Mouse (Mus musculus) left cerebral cortex, postnatal 25 days (tissue): Measurements from ENCODE around the gene Cyp1a1. TPM values are rescaled to one million over a fixed set of nuclear protein-coding genes. Genes with fewer than 3 reads are reported as not detected.

Experiments used
- DNase-seq, 2 experiments: peaks; one replicate each; pipeline ENCODE4 v3.0.0; 2022; ENCODE audit warnings: low spot score in 2 of 2, mixed read lengths in 1 of 2
- intact Hi-C: fragments of 180-260 bp; cut with DNase I; formaldehyde crosslinking; loops from one replicate; pipeline ENCODE4 v1.15.1; 2025
- total RNA-seq, 2 experiments: library from RNA; stranded (reverse); gene quantifications; 2 replicates each; pipeline ENCODE4 v1.2.3; 2021

The Cyp1a1 gene
- total RNA-seq, 2 experiments from 2014 or later: 0.14 TPM; not detected in 1

DNA sequence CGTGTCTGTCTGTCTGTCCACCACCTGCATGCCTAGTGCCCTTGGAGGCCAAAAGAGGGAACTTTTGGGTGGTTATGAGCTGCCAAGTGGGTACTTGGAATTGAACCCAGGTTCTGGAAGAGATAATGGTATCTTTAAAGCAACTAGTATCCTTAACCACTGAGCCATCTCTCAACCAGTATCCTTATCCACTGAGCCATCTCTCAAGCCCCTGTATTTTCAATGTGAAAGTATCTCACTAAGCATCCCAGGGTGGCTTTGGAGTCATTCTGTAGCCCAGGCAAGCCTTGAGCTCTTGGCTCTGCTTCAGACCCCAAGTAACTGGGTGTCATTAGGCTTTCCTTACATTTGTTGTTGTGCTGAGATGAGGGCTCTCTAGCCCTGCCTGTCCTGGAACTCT, 32.8 kb upstream of the Cyp1a1 start:
- DNase-seq: no peak
- intact Hi-C loops: loop anchor here (1.0 to 5.0 kb wide), 5 partner anchors 26 to 133 kb away; partner anchors contain the start of gene Cox5a

GRCm38 (mm10) chr9:57655749-57656148, 32.0 kb upstream of the Cyp1a1 start:
- peak; percentile 90 to 94 for DNase-seq
- intact Hi-C loops: loop anchor here (1.0 to 5.0 kb wide), 5 partner anchors 26 to 133 kb away; partner anchors contain the start of gene Cox5a

GRCm38 (mm10) chr9:57656631-57657350, 30.9 kb upstream of the Cyp1a1 start:
- peak in 1 of 2 experiments; percentile 40 for DNase-seq
- intact Hi-C loops: loop anchor here (5.0 kb wide), 2 partner anchors 106 to 134 kb away; partner anchors contain the start of gene Cox5a

DNA sequence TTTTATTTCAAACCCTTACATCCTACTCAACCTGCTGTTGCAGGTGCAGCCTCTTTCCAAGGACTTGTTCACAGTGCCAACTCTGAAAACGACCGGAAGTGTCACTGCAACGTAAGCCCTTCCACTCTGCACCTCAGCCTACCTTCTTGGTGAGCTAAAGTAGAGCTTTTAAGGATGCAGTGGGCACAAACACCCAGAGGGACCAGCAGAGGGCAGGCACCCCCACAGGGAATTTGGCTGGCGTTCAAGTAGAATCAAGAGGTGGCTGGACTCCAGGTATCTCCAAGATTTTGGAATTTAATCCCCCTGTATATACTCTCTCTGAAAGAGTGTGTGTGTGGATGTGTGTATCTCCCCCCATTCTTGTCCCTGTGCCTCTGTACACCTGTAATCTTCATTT, 29.9 kb upstream of the Cyp1a1 start:
- intact Hi-C loops: loop anchor here (2.0 to 5.0 kb wide), 3 partner anchors 104 to 341 kb away; partner anchors contain the start of gene Cox5a
- DNase-seq: no peak

DNA sequence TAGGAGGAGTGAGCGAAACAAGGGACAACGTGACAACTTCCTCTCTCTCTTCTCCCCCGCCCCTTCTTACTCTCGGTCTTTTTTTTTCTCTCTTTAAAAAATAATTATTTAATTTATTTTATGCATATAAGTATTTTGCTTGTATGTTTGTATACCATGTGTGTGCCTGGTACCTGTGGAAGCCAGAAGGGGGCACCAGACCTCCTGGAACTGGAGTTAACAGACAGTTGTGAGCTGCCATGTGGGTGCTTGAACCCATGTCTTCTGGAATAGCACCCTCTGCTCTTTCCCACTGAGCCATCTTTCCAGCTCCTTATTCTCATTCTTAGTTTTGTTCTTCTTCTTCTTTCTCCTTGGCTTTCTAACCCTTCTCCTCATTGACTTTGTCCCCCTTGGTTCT, 28.8 kb upstream of the Cyp1a1 start:
- DNase-seq: no peak
- intact Hi-C loops: loop anchor here (2.0 to 5.0 kb wide), 3 partner anchors 103 to 340 kb away; partner anchors contain the start of gene Cox5a

GRCm38 (mm10) chr9:57659774-57660173, 28.0 kb upstream of the Cyp1a1 start:
- peak; percentile 74 to 86 for DNase-seq
- intact Hi-C loops: loop anchor here (1.0 to 5.0 kb wide), 4 partner anchors 85 to 339 kb away; partner anchors contain the start of gene Cox5a

DNA sequence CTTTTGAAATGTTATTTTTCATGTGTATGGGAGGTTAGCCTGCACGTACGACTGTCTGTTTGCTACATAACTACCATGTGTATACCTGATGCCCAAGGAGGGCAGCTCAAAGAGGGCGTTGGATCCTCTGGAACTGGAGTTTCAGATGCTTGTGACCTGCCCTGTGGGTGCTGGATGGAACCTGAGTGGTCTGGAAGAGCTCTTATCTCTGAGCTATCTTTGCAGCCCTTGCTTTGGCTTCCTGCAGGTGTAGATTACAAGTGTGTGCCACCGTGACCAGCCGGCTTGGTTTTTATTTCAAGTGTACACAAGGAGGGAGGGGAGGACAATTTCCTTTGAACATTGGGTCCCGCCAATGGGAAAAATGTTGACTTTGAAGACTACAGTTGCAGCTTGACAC, 27.2 kb upstream of the Cyp1a1 start:
- DNase-seq: no peak
- intact Hi-C loops: loop anchor here (1.0 kb wide), 1 partner anchor 84 kb away; no protein-coding TSS in a partner anchor

DNA sequence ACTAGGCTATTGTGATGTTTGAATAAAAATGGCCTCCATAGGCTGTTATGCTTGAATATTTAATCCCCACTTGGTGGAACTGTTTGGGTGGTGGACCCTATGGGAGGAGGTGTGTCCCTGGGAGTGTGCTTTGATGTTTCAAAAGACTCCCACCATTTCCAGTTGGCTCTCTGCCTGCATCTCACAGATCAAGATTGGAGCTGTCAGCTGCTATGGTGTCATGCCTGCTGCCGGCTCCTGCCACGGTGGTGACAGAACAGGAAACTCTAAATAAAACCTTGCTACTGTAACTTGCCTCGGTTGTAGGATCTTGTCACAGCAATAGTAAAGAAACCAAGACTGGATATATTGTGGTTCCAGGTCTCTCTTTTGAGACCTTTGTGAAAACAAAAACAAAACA, 26.2 kb upstream of the Cyp1a1 start:
- no peak for DNase-seq
- intact Hi-C loops: no loop called here

DNA sequence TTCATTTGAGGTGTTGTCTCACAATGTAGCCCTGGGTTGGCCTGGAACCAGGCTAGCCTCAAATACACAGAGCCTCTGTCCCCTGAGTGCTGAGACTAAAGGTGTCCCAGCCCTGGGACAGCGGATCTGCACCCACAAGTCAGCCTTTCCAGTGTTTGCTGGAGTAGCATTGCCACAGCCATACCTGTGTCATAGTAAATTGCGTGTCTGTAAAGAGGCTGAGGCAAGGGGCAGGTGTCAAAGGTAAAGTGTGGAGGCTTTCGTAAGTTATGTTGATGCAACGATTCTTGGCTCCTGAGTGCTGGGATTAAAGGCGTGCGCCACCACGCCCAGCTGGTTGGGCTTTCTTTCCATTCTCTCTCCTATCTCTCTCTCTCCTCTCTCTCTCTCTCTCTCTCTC, 23.1 kb upstream of the Cyp1a1 start:
- intact Hi-C loops: no loop called here
- no peak for DNase-seq

- intact Hi-C loops: no loop called here
- DNase-seq: no peak
Measured at GRCm38 (mm10) chr9:57666536-57666935, 21.2 kb upstream of the Cyp1a1 start.

- DNase-seq: no peak
- intact Hi-C loops: no loop called here
Measured at GRCm38 (mm10) chr9:57667136-57667535, 20.6 kb upstream of the Cyp1a1 start.

DNA sequence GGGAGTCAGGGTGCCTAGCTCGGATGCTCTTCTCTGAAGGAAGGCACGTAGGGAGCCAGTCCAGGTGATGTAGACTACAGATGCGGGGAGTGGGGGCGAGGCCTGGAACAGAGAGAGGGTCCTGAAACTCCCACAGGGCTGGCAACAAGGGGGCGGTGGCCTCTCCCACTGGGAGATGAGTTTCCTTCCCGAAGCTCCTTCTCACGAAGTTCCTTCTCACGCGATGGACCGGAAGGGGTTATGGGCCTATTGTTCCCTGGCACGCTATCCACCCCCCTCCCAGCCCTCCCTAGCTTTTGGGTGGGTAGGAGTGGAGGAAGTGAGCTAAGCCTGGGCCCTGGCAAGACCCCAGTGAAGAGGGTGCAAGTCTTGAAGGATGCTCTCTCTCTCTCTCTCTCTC, 19.9 kb upstream of the Cyp1a1 start:
- intact Hi-C loops: no loop called here
- no peak for DNase-seq

DNA sequence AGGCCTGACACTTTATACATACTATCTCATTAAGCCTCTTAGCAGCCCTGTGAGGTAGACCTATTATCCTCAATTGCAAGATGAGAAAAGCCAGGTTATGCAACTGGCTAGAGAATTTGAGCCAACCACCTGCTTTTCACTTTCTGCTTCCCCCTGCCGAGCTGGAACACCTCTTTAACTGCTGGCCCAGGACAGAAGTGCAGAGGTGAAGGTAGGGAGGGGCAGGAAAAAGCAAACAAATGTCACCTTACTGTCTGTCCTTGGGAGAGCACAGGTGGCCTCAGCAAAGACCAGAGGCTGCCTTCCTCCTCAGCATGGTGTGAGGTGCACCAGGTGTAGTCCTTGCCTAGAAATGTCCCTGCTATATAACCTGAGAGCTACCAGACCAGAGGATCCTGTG, 19.5 kb upstream of the Cyp1a1 start:
- intact Hi-C loops: no loop called here
- no peak for DNase-seq

GRCm38 (mm10) chr9:57669566-57669965, 18.2 kb upstream of the Cyp1a1 start:
- no peak for DNase-seq
- intact Hi-C loops: no loop called here

DNA sequence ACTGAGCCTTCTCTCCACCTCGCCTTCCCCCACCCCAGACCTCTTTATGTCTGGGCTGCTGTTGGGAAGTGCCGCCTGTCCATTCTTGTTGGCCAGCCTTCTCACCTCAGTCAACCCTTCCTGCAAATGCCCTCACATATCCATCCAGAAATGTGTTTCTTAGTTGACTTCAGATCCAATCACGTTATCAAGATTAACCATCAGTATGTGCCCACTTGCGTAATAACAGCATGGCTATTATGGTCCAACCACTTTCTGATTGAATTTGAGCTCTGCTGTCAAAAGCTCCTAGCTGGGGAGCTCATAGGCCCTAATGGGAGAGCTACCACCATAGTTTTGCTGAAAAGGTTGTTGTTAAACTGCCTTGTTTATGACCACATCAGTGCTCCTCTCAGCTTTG, 16.7 kb upstream of the Cyp1a1 start:
- DNase-seq: no peak
- intact Hi-C loops: no loop called here

DNA sequence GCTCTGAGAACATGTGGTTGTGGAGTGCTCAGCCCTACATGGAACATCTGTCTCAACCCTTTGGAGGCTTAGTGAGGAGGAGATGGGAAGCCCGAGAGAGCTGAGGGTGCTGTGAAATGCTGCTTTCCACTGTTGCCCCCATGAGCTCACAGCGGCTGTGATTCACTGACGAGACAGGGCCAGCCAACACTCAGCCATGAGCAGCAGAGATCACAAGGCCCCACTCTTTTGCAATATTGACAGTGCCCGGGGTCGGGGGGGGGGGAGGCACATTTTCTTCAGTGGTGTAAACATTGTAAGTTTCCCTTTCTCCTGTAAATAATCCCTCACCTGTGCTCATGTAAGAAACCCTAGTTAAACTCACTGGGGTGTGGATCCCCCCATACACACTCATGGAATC, 16.2 kb upstream of the Cyp1a1 start:
- intact Hi-C loops: no loop called here
- no peak for DNase-seq

GRCm38 (mm10) chr9:57681411-57681810, 6.3 kb upstream of the Cyp1a1 start:
- DNase-seq: no peak
- intact Hi-C loops: no loop called here

- no peak for DNase-seq
- intact Hi-C loops: no loop called here
Measured at GRCm38 (mm10) chr9:57683520-57683919, 4.2 kb upstream of the Cyp1a1 start, which contains the start of gene Cyp1a2. Cyp1a2 (minus strand) TSS chr9:57683703.

DNA sequence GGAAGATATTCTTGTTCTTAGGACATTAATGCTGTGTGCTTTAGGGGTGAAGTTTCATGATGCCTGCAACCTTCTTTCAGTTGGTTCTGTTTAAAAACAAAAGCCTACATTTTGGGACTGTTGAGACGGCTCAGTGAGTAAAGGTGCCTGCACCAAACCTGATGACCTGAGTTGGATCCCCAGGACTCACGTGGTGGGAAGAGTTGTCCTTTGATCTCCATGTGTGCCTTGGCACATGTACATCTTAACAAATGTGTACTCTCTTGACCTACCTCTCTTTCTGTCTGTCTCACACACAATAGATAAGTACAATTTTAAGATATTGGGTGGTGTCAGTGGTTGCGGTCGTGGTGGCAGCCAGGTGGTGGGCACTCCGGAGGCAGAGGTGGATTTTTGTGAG, 1.7 kb upstream of the Cyp1a1 start:
- intact Hi-C loops: no loop called here
- no peak for DNase-seq

DNA sequence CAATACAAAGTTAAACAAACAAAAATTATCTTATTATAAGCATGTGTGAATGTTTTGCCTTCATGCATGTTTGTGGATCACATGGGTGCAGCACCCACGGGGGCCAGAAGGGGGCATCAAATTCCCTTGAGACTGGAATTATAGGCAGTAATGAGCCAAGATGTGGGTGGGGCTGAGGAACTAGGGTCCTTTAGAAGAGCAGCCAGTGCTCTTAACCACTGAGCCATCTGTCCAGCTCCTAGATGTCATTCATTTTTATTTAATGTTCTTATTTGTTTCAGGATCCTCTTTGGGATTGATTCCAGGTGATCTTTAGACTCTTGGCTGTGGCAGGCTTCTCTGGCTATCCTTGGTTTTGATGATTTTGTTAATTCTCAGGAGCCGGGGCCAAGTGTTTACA, 430 bp downstream of the Cyp1a1 start:
- DNase-seq: no peak
- intact Hi-C loops: no loop called here

- DNase-seq: no peak
- intact Hi-C loops: no loop called here
Measured at GRCm38 (mm10) chr9:57688606-57689005, 878 bp downstream of the Cyp1a1 start.
